Mouse (Mus musculus) hindlimb bud, embryonic 11.5 days (tissue): Measurements from ENCODE around the gene Rbfox2.
"Not testable (repeated sequence)": the region's sequence is repeated elsewhere in the genome, so short reads cannot be mapped to it uniquely, and the experiment has no call there.

Experiments
- DNase-seq: peaks from one replicate; pipeline ENCODE4 v3.0.0-alpha.2; 2012; ENCODE audit warnings: low read depth, low spot score; ENCODE audit errors: extremely low spot score

The Rbfox2 gene

GRCm38 (mm10) chr15:77306547-77307261, at the start of gene Rbfox2:
TSS of gene Rbfox2 (minus strand) at chr15:77307004.
- peak; percentile 92 for DNase-seq

- no peak for DNase-seq
Observed at GRCm38 (mm10) chr15:77356248-77356810, 49.5 kb upstream of the Rbfox2 start.

- DNase-seq: no peak
Observed at GRCm38 (mm10) chr15:77354848-77355551, 48.2 kb upstream of the Rbfox2 start.

GRCm38 (mm10) chr15:77354496-77354847, 47.7 kb upstream of the Rbfox2 start:
- DNase-seq: no peak

GRCm38 (mm10) chr15:77353764-77354163, 47.0 kb upstream of the Rbfox2 start:
- no peak for DNase-seq

GRCm38 (mm10) chr15:77352863-77353262, 46.1 kb upstream of the Rbfox2 start:
- no peak for DNase-seq

- DNase-seq: no peak
Observed at GRCm38 (mm10) chr15:77350117-77350516, 43.3 kb upstream of the Rbfox2 start.

GRCm38 (mm10) chr15:77348146-77348545, 41.3 kb upstream of the Rbfox2 start:
- no peak for DNase-seq

- no peak for DNase-seq
Observed at GRCm38 (mm10) chr15:77344127-77345125, 37.6 kb upstream of the Rbfox2 start.

- peak; percentile 56 for DNase-seq
Observed at GRCm38 (mm10) chr15:77343527-77344091, 36.8 kb upstream of the Rbfox2 start.

- no peak for DNase-seq
Observed at GRCm38 (mm10) chr15:77342962-77343526, 36.2 kb upstream of the Rbfox2 start.

- no peak for DNase-seq
Observed at GRCm38 (mm10) chr15:77342005-77342404, 35.2 kb upstream of the Rbfox2 start.

GRCm38 (mm10) chr15:77340581-77340980, 33.8 kb upstream of the Rbfox2 start:
- no peak for DNase-seq

- no peak for DNase-seq
Observed at GRCm38 (mm10) chr15:77338924-77339429, 32.2 kb upstream of the Rbfox2 start.

GRCm38 (mm10) chr15:77338451-77338850, 31.6 kb upstream of the Rbfox2 start:
- no peak for DNase-seq

- no peak for DNase-seq
Observed at GRCm38 (mm10) chr15:77337926-77338325, 31.1 kb upstream of the Rbfox2 start.

GRCm38 (mm10) chr15:77336968-77337341, 30.2 kb upstream of the Rbfox2 start:
- no peak for DNase-seq

GRCm38 (mm10) chr15:77336287-77336967, 29.6 kb upstream of the Rbfox2 start:
- peak; percentile 73 for DNase-seq

GRCm38 (mm10) chr15:77335185-77335584, 28.4 kb upstream of the Rbfox2 start:
- DNase-seq: not testable (repeated sequence)
